Mouse (Mus musculus) liver, adult 2 months (tissue): Measurements from ENCODE around the gene Pdlim3.

Source experiments
- CTCF ChIP-seq: fragments of 200-500 bp; IDR thresholded peaks from 2 replicates; pipeline ENCODE4 v1.5.1; 2011; ENCODE audit warnings: low read depth, low read length, control low read depth
- POLR2A ChIP-seq: fragments of 200-500 bp; IDR thresholded peaks from 2 replicates; pipeline ENCODE4 v1.6.1; 2011; ENCODE audit warnings: low read length, control low read depth; ENCODE audit not compliant: insufficient read depth; ENCODE audit errors: extremely low read depth

- TF ChIP-seq CTCF, result no peak
- TF ChIP-seq POLR2A, result no peak
Measured at GRCm38 (mm10) chr8:45858391-45858790, 26.9 kb upstream of the Pdlim3 start.
